Mouse (Mus musculus): ENCODE data around the gene Cdk15. TPM values are rescaled to one million over a fixed set of nuclear protein-coding genes. Genes with fewer than 3 reads are reported as not detected.
A peak's percentile ranks its signal among the peaks of the same experiment; 100 is the strongest.

Gene Cdk15
- polyA plus RNA-seq, 1 experiment: 0.12 TPM

- TF ChIP-seq POLR2A (IDR thresholded peaks at IDR 0.05; ENCODE audit: control insufficient read depth, extremely low read depth, insufficient read depth, low read length, poor library complexity) (no peak), CTCF (IDR thresholded peaks at IDR 0.05; ENCODE audit: borderline replicate concordance, control insufficient read depth, extremely low read depth, insufficient read depth, low read length, poor library complexity) (no peak)
- no peak for DNase-seq
- Histone ChIP-seq H3K4me3 (ENCODE audit: control insufficient read depth, insufficient read depth, low read length) (no peak overlapping the region), H3K27ac (ENCODE audit: control insufficient read depth, insufficient read depth, low read length) (no peak overlapping the region), H3K4me1 (replicated peaks; ENCODE audit: control insufficient read depth, insufficient read depth, low read length) (no peaks in the 10 kb centered on the region), H3K36me3 (ENCODE audit: control insufficient read depth, insufficient read depth, low read length) (peaks cover 7% of the 10 kb centered on the region), H3K27me3 (ENCODE audit: control insufficient read depth, insufficient read depth, low read length) (no peaks in the 10 kb centered on the region)
- WGBS: 95% methylated on average over 3 of the region's 3 CpGs
These were observed 36.3 kb upstream of the Cdk15 start for GRCm38 (mm10) chr1:59220371-59220770.

- H3K4me1 ChIP-seq (replicated peaks; ENCODE audit: control insufficient read depth, insufficient read depth, low read length): no peaks in the 10 kb centered on the region
- DNase-seq: no peak
- H3K27ac ChIP-seq (ENCODE audit: control insufficient read depth, insufficient read depth, low read length): no peak overlapping the region
- no peak for TF ChIP-seq POLR2A (IDR thresholded peaks at IDR 0.05; ENCODE audit: control insufficient read depth, extremely low read depth, insufficient read depth, low read length, poor library complexity)
- TF ChIP-seq CTCF (IDR thresholded peaks at IDR 0.05; ENCODE audit: borderline replicate concordance, control insufficient read depth, extremely low read depth, insufficient read depth, low read length, poor library complexity): no peak
- peaks cover 2% of the 10 kb centered on the region for H3K36me3 ChIP-seq (ENCODE audit: control insufficient read depth, insufficient read depth, low read length)
- H3K27me3 ChIP-seq (ENCODE audit: control insufficient read depth, insufficient read depth, low read length): no peaks in the 10 kb centered on the region
- WGBS: 98% methylated on average over 2 of the region's 2 CpGs
- no peak overlapping the region for H3K4me3 ChIP-seq (ENCODE audit: control insufficient read depth, insufficient read depth, low read length)
These were observed 35.1 kb upstream of the Cdk15 start for GRCm38 (mm10) chr1:59221591-59221990.

- H3K27me3 ChIP-seq (ENCODE audit: control insufficient read depth, insufficient read depth, low read length): no peaks in the 10 kb centered on the region
- no peaks in the 10 kb centered on the region for H3K4me1 ChIP-seq (replicated peaks; ENCODE audit: control insufficient read depth, insufficient read depth, low read length)
- H3K4me3 ChIP-seq (ENCODE audit: control insufficient read depth, insufficient read depth, low read length): no peak overlapping the region
- no peak for DNase-seq
- H3K27ac ChIP-seq (ENCODE audit: control insufficient read depth, insufficient read depth, low read length): no peak overlapping the region
- 97% methylated on average over 7 of the region's 7 CpGs for WGBS
- TF ChIP-seq CTCF (IDR thresholded peaks at IDR 0.05; ENCODE audit: borderline replicate concordance, control insufficient read depth, extremely low read depth, insufficient read depth, low read length, poor library complexity) (no peak), POLR2A (IDR thresholded peaks at IDR 0.05; ENCODE audit: control insufficient read depth, extremely low read depth, insufficient read depth, low read length, poor library complexity) (no peak)
- no peaks in the 10 kb centered on the region for H3K36me3 ChIP-seq (ENCODE audit: control insufficient read depth, insufficient read depth, low read length)
These were observed 34.4 kb upstream of the Cdk15 start for GRCm38 (mm10) chr1:59222101-59222825.

- H3K4me3 ChIP-seq (ENCODE audit: control insufficient read depth, insufficient read depth, low read length): no peak overlapping the region
- WGBS: 83% methylated on average over 7 of the region's 7 CpGs
- no peak overlapping the region for H3K27ac ChIP-seq (ENCODE audit: control insufficient read depth, insufficient read depth, low read length)
- no peaks in the 10 kb centered on the region for H3K27me3 ChIP-seq (ENCODE audit: control insufficient read depth, insufficient read depth, low read length)
- TF ChIP-seq CTCF (IDR thresholded peaks at IDR 0.05; ENCODE audit: borderline replicate concordance, control insufficient read depth, extremely low read depth, insufficient read depth, low read length, poor library complexity): no peak
- no peak for TF ChIP-seq POLR2A (IDR thresholded peaks at IDR 0.05; ENCODE audit: control insufficient read depth, extremely low read depth, insufficient read depth, low read length, poor library complexity)
- H3K36me3 ChIP-seq (ENCODE audit: control insufficient read depth, insufficient read depth, low read length): peaks cover 3% of the 10 kb centered on the region; the same call in 1 of the 2 replicates
- no peaks in the 10 kb centered on the region for H3K4me1 ChIP-seq (replicated peaks; ENCODE audit: control insufficient read depth, insufficient read depth, low read length)
- no peak for DNase-seq
These were observed 28.2 kb upstream of the Cdk15 start for GRCm38 (mm10) chr1:59228552-59228951.

- H3K4me3 ChIP-seq (ENCODE audit: control insufficient read depth, insufficient read depth, low read length): no peak overlapping the region
- no peak for DNase-seq
- peaks cover 3% of the 10 kb centered on the region; the same call in 1 of the 2 replicates for H3K36me3 ChIP-seq (ENCODE audit: control insufficient read depth, insufficient read depth, low read length)
- H3K27me3 ChIP-seq (ENCODE audit: control insufficient read depth, insufficient read depth, low read length): no peaks in the 10 kb centered on the region
- H3K27ac ChIP-seq (ENCODE audit: control insufficient read depth, insufficient read depth, low read length): no peak overlapping the region
- no peak for TF ChIP-seq POLR2A (IDR thresholded peaks at IDR 0.05; ENCODE audit: control insufficient read depth, extremely low read depth, insufficient read depth, low read length, poor library complexity)
- no peak for TF ChIP-seq CTCF (IDR thresholded peaks at IDR 0.05; ENCODE audit: borderline replicate concordance, control insufficient read depth, extremely low read depth, insufficient read depth, low read length, poor library complexity)
- H3K4me1 ChIP-seq (replicated peaks; ENCODE audit: control insufficient read depth, insufficient read depth, low read length): no peaks in the 10 kb centered on the region
- 94% methylated on average over 4 of the region's 4 CpGs for WGBS
These were observed 27.5 kb upstream of the Cdk15 start for GRCm38 (mm10) chr1:59229187-59229586.

- Histone ChIP-seq H3K27me3 (ENCODE audit: control insufficient read depth, insufficient read depth, low read length) (no peaks in the 10 kb centered on the region), H3K4me3 (ENCODE audit: control insufficient read depth, insufficient read depth, low read length) (peak within 1 kb of the TSS; percentile 62), H3K4me1 (replicated peaks; ENCODE audit: control insufficient read depth, insufficient read depth, low read length) (no peaks in the 10 kb centered on the region), H3K27ac (ENCODE audit: control insufficient read depth, insufficient read depth, low read length) (peak within 1 kb of the TSS; percentile 34; the same call in 1 of the 2 replicates), H3K36me3 (ENCODE audit: control insufficient read depth, insufficient read depth, low read length) (no peaks in the 10 kb centered on the region)
- under 1% methylated on average over 58 of the region's 58 CpGs for WGBS
- TF ChIP-seq CTCF (IDR thresholded peaks at IDR 0.05; ENCODE audit: borderline replicate concordance, control insufficient read depth, extremely low read depth, insufficient read depth, low read length, poor library complexity) (peak; percentile 41; the same call in 1 of the 2 replicates), POLR2A (IDR thresholded peaks at IDR 0.05; ENCODE audit: control insufficient read depth, extremely low read depth, insufficient read depth, low read length, poor library complexity) (peak; percentile 76)
- DNase-seq: peak; percentile 98
These were observed 19.8 kb upstream of the Cdk15 start, which contains the start of gene Als2 for GRCm38 (mm10) chr1:59236856-59237441. Gene Als2, minus strand, starts transcription at chr1:59237231.
